Mouse (Mus musculus) natural killer cell, adult 2 months (primary cell): ENCODE results near the gene Crnkl1.
A peak's percentile ranks its signal among the peaks of the same experiment; 100 is the strongest.
"Not testable (repeated sequence)": the region's sequence is repeated elsewhere in the genome, so short reads cannot be mapped to it uniquely, and the experiment has no call there.

Source experiments
- DNase-seq, 2 experiments: peaks; one replicate each; pipeline ENCODE4 v3.0.0; 2022; ENCODE audit warnings: low spot score in 2 of 2

The Crnkl1 gene

DNA sequence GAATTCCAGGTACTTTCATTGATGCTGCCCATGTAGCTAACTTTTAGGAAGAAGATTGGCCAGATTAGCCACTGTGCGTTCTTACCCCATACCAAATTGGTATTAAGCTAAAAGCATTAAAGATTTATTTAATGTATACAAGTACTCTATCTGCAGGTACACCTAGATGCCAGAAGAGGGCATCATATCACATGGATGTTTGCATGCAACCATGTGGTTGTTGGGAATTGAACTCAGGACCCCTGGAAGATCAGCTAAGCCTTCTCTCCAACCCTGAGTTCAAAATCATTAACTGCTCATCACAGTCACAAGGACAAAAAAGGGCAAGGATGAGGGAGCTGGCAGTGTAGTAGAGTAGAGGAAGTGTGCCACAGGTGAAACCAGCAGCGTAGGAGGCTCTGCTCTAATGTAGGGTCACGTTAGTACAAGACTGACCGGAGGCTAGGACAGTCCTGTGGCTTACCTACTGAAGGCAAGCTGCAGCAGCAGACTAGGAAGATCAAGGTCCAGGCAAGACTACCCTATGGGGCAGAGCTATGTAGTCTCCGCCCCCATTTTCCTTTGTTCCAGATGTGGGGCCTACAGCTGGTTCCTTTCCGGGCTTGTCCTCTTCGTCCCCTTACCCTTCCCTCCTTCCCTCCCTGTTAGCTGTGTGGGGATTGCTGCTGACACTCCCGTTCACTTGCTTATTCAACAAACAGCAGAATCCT, 13.7 kb downstream of the Crnkl1 start:
- no peak for DNase-seq

DNA sequence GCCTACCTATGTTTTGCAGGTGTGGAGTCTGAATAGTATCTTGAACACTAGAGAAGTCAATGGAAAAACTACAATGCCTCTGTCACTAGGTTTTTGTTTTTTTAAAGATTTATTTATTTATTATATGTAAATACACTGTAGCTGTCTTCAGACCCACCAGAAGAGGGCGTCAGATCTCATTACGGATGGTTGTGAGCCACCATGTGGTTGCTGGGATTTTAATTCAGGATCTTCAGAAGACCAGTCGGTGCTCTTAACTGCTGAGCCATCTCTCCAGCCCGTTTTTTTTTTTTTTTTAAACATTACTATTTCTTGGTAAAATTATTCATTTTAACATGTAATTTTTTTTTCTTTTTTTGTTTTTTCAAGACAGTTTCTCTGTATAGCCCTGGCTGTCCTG, 28.9 kb downstream of the Crnkl1 start:
- not testable (repeated sequence) for DNase-seq

GRCm38 (mm10) chr2:145905156-145905555, 29.7 kb downstream of the Crnkl1 start:
- peak; percentile 31 to 42 for DNase-seq

DNA sequence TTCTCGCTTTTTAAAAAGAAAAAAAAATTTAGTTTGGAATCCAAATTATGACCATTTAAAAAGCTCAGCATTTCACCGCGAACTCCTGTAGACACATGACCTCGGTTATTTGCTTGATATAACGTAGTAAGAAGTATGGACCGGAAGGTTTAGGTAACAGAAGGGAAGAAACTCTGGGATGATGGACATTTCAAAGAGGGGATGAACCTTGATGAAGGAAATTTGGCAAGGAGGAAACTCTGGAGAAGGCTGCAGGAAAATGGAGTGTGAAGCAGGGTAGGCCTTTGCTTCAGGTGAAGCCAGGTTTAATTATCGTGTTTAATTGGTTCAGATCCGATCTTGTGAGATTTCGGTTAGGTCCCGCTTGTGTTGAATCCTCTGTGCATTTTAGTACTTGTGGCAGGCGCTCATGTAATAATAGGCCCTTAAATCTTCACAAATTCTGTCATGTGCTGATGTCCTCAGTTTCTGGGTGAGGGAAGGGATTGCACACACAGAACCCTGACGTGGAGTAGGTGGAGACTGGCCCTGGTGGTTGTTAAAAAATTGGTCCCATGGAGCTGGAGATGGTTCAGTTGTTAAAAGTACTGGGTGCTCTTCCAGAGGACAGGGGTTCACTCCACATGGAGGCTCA, 30.7 kb downstream of the Crnkl1 start:
- no peak for DNase-seq

GRCm38 (mm10) chr2:145903061-145903901, 31.5 kb downstream of the Crnkl1 start:
- DNase-seq = peak; percentile 80 to 85

- DNase-seq = no peak
Measured at GRCm38 (mm10) chr2:145901861-145902260, 33.0 kb downstream of the Crnkl1 start, which contains the start of gene Naa20. Gene Naa20 (plus strand): TSS chr2:145902099.

DNA sequence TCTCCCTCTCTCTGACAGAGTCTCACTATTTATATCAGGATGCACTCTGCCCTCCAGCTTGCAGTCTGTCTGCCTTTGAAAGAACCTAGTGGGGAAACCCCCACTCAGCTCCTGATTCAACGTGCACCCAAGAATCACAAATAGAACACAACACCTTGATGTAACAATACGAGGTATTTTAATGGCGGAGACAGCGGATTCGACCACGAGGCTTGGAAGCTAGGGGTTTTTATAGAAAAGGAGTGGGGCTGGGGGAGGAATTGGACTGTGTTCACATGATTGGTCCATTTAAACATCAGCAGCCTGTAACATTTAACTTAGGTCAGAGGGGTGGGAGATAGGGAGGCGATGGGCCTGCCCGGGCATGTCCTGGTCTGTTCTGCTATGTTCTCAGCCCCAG, 34.5 kb downstream of the Crnkl1 start:
- not testable (repeated sequence) for DNase-seq

DNA sequence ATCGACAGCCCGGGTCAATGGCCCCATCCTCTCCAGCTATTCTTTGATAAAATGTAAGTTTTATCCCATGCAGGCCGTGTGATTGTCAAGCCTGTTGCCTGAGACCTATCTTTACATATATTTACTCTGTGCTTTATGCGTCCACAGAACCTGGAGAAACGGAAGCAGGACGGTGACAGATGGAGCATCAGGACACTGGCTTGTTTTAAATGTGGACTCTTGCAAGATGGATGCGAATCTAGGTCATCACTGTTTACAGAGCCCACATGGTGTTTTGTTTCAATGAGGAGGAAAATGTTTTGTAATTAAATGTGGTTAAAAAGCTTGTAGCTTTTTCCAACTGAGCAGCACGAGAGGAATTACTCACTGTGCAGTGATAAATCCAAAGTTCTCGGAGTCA, 36.7 kb downstream of the Crnkl1 start:
- DNase-seq = no peak

DNA sequence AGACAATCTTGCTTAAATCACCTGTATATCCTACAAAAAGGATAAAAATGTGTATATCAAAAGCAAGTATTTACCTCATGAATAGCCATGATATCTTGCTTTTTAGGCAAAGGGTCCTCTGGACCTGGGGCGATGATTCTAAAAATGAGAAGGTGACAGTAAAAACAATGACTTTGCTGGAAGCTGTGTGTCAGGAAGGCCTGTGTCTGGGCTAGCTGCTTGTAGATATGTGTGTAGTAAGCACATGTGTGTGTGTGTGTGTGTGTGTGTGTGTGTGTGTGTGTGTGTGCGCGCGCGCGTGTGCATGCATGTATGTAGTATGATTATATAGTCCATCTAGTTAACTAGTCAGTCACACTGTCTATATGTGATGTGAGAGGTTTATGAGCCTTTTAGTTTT, 41.1 kb downstream of the Crnkl1 start:
- no peak for DNase-seq

GRCm38 (mm10) chr2:145890571-145890970, 44.2 kb downstream of the Crnkl1 start:
- DNase-seq = no peak

GRCm38 (mm10) chr2:145888766-145889480, 45.9 kb downstream of the Crnkl1 start:
- DNase-seq = no peak

DNA sequence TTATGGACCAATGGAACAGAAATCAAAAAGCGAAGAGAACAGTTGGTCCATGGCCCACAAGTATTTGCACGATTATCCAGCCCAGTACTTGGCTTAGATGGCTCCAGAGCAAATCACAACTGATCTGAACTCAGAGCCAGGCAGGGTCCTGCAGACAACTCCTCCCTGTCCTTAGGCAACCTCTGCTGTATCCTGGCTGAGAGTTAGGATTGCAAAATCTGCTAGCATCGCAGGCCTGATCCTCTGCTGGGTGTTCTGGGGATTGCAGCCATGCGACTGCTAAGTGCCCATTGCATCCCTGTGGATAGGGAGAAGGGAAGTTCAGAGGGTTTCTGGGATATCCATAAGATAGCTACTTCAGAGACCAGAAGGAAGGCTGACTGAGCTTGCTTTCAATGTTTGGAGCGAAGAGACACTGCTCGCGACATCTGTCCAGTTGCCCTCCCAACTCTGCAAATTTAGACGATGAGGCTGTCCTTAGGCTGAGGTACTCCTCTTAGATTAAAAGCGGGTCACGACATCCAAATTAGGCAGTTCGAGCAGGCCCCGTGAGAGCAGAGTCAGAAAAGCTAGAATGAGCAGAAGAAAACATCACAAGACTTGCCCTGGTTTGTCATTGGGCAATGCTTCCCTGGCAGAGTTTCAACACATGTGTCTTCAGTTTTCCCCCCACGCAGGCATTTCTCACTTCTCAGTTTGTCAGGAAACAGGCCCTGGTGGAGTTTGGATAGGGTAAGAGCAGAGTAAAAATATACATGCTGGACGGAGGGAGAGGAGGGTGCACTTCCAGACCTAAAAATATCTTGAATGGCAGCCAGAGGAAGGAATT, 46.7 kb downstream of the Crnkl1 start:
- no peak for DNase-seq

DNA sequence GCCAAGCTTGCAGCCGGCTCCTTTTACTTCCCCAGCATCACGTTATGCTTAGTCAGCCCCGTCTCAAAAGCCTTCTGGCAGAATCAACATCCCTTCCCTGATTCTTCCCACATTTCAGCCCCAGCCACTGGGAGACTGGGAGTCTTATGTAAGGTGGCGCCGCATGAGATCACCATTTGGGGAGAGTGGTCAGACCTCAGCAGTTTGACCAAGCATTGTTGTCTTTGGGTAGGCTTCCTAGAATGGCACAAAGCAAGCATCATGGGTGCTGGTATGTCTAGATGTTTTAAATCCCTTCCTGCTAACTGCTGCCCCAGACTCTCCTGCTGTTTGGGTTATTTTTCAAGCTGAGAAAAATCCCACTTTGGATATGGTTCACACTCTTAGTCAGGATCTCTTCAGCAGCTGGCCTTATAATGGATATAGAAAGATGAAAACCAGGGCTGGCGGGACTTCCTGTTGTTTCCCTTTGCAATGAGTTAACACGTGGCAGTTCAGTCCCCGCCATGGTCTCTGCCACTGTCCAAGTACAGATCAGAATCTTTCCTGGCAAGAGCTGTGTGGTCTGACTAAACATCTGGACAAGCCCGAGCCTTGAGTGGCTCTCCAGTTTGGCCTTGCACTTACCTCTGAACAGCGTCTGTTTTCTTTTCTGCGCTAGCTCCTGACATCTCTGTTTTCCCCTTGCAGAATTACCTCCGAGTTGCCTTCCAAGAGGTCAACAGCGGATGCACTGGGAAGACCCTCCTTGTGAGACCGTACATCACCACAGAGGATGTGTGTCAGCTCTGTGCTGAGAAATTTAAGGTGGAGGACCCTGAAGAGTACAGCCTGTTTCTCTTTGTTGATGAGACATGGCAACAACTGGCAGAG, 49.7 kb downstream of the Crnkl1 start:
- DNase-seq = no peak

GRCm38 (mm10) chr2:145884036-145884912, 50.5 kb downstream of the Crnkl1 start:
- no peak for DNase-seq

DNA sequence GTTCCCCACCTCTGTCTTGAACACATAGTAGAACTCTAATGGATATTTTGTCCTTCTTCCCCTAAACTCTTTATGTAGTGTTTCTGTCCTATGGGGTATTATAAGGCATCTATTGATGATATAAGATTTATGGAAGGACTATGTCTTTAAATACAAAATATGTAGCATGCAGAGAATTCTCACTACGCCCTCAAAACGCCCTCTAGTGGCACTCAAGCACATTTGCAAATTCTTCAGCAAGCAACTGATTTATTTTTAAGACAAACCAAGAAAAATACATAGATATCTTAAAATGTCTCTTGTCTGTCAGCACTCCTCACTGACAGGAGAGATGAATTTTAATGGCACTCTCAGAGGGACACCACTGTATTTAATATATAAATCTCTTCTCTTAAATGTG, 52.4 kb downstream of the Crnkl1 start:
- DNase-seq = no peak

DNA sequence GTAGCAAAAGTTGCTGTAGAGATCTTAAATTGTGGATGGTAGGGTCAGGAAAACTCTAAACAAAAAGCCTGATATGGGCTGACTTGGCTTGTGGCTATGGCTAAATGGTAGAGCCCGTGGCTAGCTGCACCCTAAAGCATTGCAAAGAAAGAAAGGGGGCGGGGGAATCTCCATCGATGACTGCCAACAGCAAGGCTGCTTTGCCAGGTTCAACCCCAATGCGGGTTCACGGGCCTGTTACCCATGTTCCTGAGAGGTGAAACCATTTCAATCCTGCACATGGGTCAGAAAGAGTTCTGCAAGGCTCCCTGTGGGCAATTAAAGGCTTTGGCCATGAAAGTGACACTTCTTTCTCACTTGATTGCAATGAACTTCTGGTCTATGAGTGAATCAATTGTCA, 52.9 kb downstream of the Crnkl1 start:
- no peak for DNase-seq

DNA sequence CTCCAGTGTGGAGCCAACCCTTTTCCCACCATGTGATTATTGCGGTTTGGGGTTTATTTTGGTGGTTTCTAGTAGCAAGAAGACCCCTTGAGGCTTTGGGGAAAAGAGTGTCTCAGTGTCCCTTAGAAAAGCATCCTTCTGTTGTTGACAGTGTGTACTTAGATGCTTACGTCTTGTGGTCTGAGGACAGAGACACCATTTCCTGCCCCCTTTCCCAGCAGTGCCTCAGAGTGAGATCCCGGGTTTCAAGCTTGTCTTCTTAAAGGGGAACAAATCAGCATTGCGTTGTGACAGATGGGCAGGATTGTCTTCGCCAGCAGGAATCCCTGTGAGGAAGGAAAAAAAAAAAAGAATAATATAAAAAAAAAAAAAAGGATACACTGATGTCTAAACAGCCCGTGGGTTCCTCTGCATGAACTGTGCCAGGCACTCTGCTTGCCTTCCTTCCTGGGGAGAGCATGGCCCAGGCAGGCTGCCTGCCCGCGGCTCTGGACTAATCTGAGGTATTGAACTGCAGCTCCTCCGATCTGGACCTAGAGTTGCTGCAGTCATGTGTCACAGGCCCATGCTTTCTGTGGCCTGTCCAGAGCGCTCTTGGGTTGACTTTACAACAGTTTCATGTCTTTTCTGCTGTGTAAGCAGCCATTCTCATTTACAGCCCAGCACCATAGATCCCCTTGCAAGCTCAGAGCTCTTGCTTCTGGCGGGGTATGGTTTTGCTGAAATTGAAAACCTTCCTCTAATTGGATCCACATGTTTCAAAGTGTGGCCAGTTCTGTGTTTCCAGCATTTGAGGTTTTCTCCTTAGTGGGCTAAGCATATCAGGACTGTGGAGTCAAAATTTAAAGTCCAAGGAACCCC, 53.7 kb downstream of the Crnkl1 start:
- DNase-seq = no peak

GRCm38 (mm10) chr2:145877191-145877590, 57.6 kb downstream of the Crnkl1 start:
- no peak for DNase-seq
